Mouse (Mus musculus) liver, adult 2 months (tissue): ENCODE results near the gene Psma1. TPM values are rescaled to one million over a fixed set of nuclear protein-coding genes. Genes with fewer than 3 reads are reported as not detected.

Experiments used
- DNase-seq: peaks from one replicate; pipeline ENCODE4 v3.0.0-alpha.2; 2011; ENCODE audit warnings: low read depth, low spot score; ENCODE audit errors: extremely low read depth
- H3K27ac ChIP-seq: fragments of 200-500 bp; replicated peaks from 2 replicates; pipeline ENCODE4 v1.5.1; 2012; ENCODE audit warnings: low read depth, mild to moderate bottlenecking, control low read depth, inconsistent platforms, low read length; ENCODE audit not compliant: insufficient read depth
- H3K27me3 ChIP-seq: fragments of 200-500 bp; 2 replicates; pipeline ENCODE4 v1.6.1; 2012; ENCODE audit warnings: mild to moderate bottlenecking, moderate library complexity, low read length, inconsistent platforms; ENCODE audit not compliant: control insufficient read depth, insufficient read depth
- H3K36me3 ChIP-seq: fragments of 200-500 bp; 2 replicates; pipeline ENCODE4 v1.6.1; 2012; ENCODE audit warnings: low read length, inconsistent platforms; ENCODE audit not compliant: control insufficient read depth, insufficient read depth
- H3K4me1 ChIP-seq: fragments of 200-500 bp; 2 replicates; pipeline ENCODE4 v1.6.1; 2011; ENCODE audit warnings: low read length; ENCODE audit not compliant: control insufficient read depth, insufficient read depth
- H3K4me3 ChIP-seq: fragments of 200-500 bp; 2 replicates; pipeline ENCODE4 v1.5.1; 2011; ENCODE audit warnings: low read depth, mild to moderate bottlenecking, control low read depth, low read length, moderate library complexity; ENCODE audit not compliant: insufficient read depth
- H3K79me2 ChIP-seq: fragments of 200-500 bp; 2 replicates; pipeline ENCODE4 v1.6.1; 2012; ENCODE audit warnings: inconsistent platforms, mild to moderate bottlenecking, low read length, moderate library complexity; ENCODE audit not compliant: control insufficient read depth, insufficient read depth
- H3K9ac ChIP-seq: fragments of 200-500 bp; 2 replicates; pipeline ENCODE4 v1.6.1; 2012; ENCODE audit warnings: low read depth, mild to moderate bottlenecking, control low read depth, inconsistent platforms, low read length
- CTCF ChIP-seq: fragments of 200-500 bp; IDR thresholded peaks from 2 replicates; pipeline ENCODE4 v1.5.1; 2011; ENCODE audit warnings: low read depth, low read length, control low read depth
- POLR2A ChIP-seq: fragments of 200-500 bp; IDR thresholded peaks from 2 replicates; pipeline ENCODE4 v1.6.1; 2011; ENCODE audit warnings: low read length, control low read depth; ENCODE audit not compliant: insufficient read depth; ENCODE audit errors: extremely low read depth
- WGBS: fragments of 180-500 bp; shearing (Covaris S2); methylation state at CpG from one replicate; pipeline ENCODE4 v1.1.7; 2018; 5-methylcytosine and 5-hydroxymethylcytosine counted together
- polyA plus RNA-seq: library from polyadenylated mRNA; depleted of rRNA; stranded (reverse); fragments of >200 nt; gene quantifications from 2 replicates; pipeline ENCODE4 v1.2.3, GENCODE M21; 2012
- total RNA-seq: library from RNA; depleted of rRNA; stranded (reverse); fragments of >200 nt; gene quantifications from 2 replicates; pipeline ENCODE4 v1.2.3, GENCODE M21; 2014

Gene Psma1
- total and polyA plus RNA-seq, 2 experiments = 88.9 to 194 TPM

DNA sequence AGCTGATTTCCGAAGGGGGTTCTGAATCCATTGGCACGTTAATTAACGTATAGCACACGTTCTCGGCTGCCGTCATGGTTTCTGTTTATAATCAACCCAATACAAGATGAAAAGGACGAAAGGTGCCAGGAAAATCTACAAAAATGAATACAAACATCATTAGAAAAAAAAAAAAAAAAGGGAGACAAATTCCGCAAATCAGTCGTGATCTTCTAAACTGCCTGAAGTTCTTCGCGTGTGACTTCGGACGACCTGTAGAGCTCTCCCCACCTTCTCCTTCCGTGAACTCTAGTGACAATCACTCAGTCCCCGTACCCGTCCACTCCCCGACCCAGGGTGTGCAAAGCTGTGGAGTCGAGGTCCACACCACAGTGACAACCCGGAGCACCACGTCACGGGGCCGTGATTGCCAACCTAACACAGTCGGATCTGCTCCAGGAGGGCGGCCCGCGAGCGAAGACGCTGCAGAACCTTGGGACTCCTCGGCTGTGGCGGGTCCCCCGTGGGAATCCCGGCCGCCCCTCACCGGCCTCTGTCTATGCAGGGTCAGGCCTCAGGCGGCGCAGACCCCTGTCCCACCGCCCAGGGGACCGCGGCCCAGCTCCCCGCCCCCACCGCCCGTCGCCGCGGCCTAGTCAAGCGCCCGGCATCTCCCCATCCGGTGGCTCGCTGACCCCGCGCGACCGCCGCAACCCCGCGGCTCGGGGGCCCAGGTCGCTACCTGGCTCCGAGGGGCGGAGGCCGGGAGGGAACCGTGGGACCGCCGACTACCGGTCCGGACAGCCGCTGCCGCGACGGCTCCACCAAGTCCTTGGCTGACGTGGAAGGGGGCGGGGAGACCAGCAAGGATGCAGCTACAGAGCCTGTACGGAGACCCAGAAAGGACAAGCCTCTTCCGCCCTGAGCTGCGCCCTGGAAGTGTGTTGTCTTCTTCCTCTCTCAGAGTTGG, 21.8 kb downstream of the Psma1 start, which contains the start of gene Copb1:
Gene Copb1 (minus strand): TSS at position 827 of the 949 bp plus-strand sequence.
- Histone ChIP-seq H3K27ac (peak within 1 kb of the TSS; percentile 83), H3K27me3 (no peaks in the 10 kb centered on the region), H3K9ac (peak within 1 kb of the TSS; percentile 94), H3K36me3 (peaks cover 24% of the 10 kb centered on the region), H3K4me3 (peak within 1 kb of the TSS; percentile 62), H3K79me2 (peaks cover 13% of the 10 kb centered on the region; the same call in 1 of the 2 replicates), H3K4me1 (peaks cover 8% of the 10 kb centered on the region; the same call in 1 of the 2 replicates)
- DNase-seq = peak; percentile 91
- TF ChIP-seq POLR2A (peak; percentile 72; the same call in 1 of the 2 replicates), CTCF (no peak)
- WGBS = under 1% methylated on average over 75 of the region's 75 CpGs

DNA sequence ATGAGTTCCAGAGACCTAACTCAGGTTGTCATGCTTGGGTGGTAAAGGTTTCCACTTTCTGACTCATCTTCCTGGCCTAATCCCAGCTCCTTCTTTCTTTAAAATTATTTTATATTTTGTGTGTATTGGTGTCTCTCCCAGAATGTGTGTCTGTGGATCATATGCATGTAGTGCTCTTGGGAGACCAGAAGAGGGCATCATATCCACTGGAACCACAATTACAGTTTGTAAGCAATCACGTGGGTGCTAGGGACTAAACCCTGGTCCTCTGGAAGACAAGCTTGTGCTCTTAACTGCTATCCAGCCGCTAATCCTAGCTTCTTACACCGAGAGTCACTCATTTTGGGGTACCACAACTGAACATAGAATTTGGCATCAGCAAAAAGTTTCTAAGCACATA, 24.2 kb downstream of the Psma1 start:
- H3K79me2 ChIP-seq = peaks cover 15% of the 10 kb centered on the region; the same call in 1 of the 2 replicates
- H3K27me3 ChIP-seq = no peaks in the 10 kb centered on the region
- H3K27ac ChIP-seq = no peak overlapping the region
- WGBS = 96% methylated on average over 3 of the region's 3 CpGs
- no peak overlapping the region for H3K9ac ChIP-seq
- DNase-seq = no peak
- no peak overlapping the region for H3K4me3 ChIP-seq
- H3K36me3 ChIP-seq = peaks cover 42% of the 10 kb centered on the region
- TF ChIP-seq CTCF = 0 out of 2 replicates have a peak, but pooled peaks have one; percentile 4
- no peak for TF ChIP-seq POLR2A
- H3K4me1 ChIP-seq = peaks cover 8% of the 10 kb centered on the region; the same call in 1 of the 2 replicates

DNA sequence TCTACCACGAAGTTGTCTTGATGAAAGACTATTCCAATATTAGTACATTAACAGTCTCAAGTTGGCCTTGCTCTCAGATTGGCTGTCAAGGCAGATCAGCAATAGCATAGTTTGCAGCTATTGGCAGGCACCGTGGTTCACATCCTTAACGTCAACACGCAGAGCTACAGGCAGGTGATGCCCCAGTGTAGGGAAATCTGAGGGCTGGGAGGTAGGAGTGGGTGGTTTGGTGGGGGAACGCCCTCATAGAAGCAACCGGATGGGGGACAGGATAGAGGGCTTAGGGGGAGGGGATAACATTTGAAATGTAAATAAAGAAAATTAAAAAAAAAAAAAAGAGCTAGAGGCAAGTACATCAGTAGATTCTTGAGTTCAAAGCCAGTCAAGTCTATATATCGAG, 41.9 kb downstream of the Psma1 start:
- no peaks in the 10 kb centered on the region for H3K27me3 ChIP-seq
- H3K36me3 ChIP-seq = peaks cover 59% of the 10 kb centered on the region
- H3K79me2 ChIP-seq = no peaks in the 10 kb centered on the region; the same call in 1 of the 2 replicates
- 79% methylated on average over 7 of the region's 7 CpGs for WGBS
- no peak overlapping the region for H3K9ac ChIP-seq
- TF ChIP-seq CTCF = no peak
- TF ChIP-seq POLR2A = no peak
- H3K4me3 ChIP-seq = no peak overlapping the region
- DNase-seq = no peak
- peaks cover 8% of the 10 kb centered on the region for H3K4me1 ChIP-seq
- no peak overlapping the region for H3K27ac ChIP-seq

DNA sequence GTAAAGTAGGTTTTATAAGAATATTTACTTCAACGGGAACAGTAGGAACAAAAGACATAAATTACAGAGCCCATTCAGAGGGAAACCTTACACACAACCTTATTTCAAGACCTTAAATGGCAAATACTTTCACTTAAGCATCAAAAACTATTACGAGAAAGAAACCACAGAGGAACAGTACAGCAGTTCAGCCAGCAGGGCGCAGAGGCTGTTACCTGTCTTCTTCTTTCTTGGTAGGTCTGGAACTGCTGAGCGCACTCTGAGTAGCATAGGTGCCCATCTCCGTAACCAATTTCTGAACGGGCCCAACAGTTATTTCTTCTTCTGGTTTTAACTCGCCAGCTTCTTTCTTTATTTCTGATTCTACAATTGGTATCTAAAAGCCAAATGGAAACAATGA, 42.9 kb downstream of the Psma1 start:
- no peak for DNase-seq
- no peaks in the 10 kb centered on the region; the same call in 1 of the 2 replicates for H3K79me2 ChIP-seq
- peaks cover 8% of the 10 kb centered on the region for H3K4me1 ChIP-seq
- no peak overlapping the region for H3K27ac ChIP-seq
- no peaks in the 10 kb centered on the region for H3K27me3 ChIP-seq
- H3K4me3 ChIP-seq = no peak overlapping the region
- H3K9ac ChIP-seq = no peak overlapping the region
- peaks cover 60% of the 10 kb centered on the region for H3K36me3 ChIP-seq
- no peak for TF ChIP-seq POLR2A
- TF ChIP-seq CTCF = peak; percentile 7; the same call in 1 of the 2 replicates
- 90% methylated on average over 7 of the region's 7 CpGs for WGBS

DNA sequence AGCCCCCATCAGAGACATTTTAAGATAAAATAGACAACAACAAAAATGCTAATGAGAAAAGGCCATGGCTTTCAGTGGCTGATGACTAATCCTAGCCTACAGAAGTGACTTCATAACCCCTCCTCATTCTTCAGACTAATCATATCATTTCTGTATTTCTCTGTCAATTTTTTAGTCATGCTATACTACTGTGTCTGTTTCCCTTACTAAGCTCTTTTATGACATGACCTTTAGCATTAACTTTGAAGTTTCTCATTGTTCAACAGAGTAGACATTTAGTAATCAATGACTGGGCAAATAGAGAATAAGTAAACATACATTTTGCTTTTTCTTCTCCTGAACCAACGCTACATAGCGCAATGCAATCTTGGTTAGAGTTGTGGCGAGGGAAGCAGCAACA, 44.1 kb downstream of the Psma1 start:
- WGBS = 28% methylated on average over 3 of the region's 3 CpGs
- H3K27me3 ChIP-seq = no peaks in the 10 kb centered on the region
- peaks cover 8% of the 10 kb centered on the region for H3K4me1 ChIP-seq
- no peak overlapping the region for H3K27ac ChIP-seq
- no peaks in the 10 kb centered on the region; the same call in 1 of the 2 replicates for H3K79me2 ChIP-seq
- H3K4me3 ChIP-seq = no peak overlapping the region
- peaks cover 60% of the 10 kb centered on the region for H3K36me3 ChIP-seq
- peak; percentile 69 for DNase-seq
- TF ChIP-seq CTCF = no peak
- TF ChIP-seq POLR2A = no peak
- H3K9ac ChIP-seq = no peak overlapping the region
